9 mouse cellular contexts compared by ENCODE assay signal in genomic region chr11:79533950-79534690, GRCm38 (mm10). TPM values are rescaled to one million over a fixed set of nuclear protein-coding genes. Genes with fewer than 3 reads are reported as not detected.
DNase-seq lines count a peak whose midpoint lies in the region; ATAC-seq and TF ChIP-seq lines count a peak whose summit lies in the region.
"Had no signal": no experiment of that assay in that cellular context is flagged by ENCODE, and none has a peak within 500 bp of the region (broad histone marks: within the 10 kb centered on the region; RNA-seq: fewer than 3 reads in every experiment).

No protein-coding gene starts in this region.

- ATAC-seq in hindbrain, postnatal 0 days = peak; percentile 38; the same call in 1 of the 2 replicates
- no peak for ATAC-seq in erythroid progenitor cell, adult 5-6 weeks (replicated peaks; ENCODE audit: low FRiP score, poor library complexity, severe bottlenecking)

- WGBS in hindbrain, postnatal 0 days = 57% methylated on average over 8 of the region's 8 CpGs
- WGBS in hindbrain, embryonic 10.5 days = 91% methylated on average over 8 of the region's 8 CpGs

- no peak overlapping the region for H3K4me3 ChIP-seq in hindbrain, postnatal 0 days (ENCODE audit: low read length)
- no peak overlapping the region for H3K4me3 ChIP-seq in hindbrain, embryonic 10.5 days

- H3K9me3 ChIP-seq in hindbrain, postnatal 0 days (ENCODE audit: low read length) = no peaks in the 10 kb centered on the region
- H3K9me3 ChIP-seq in hindbrain, embryonic 10.5 days = no peaks in the 10 kb centered on the region

- no peak overlapping the region for H3K4me2 ChIP-seq in hindbrain, postnatal 0 days (ENCODE audit: low read depth, low read length)

- peak overlapping the region; percentile 45; the same call in 1 of the 2 replicates for H3K27ac ChIP-seq in hindbrain, postnatal 0 days
- no peak overlapping the region for H3K27ac ChIP-seq in hindbrain, embryonic 10.5 days

- H3K9ac ChIP-seq in hindbrain, postnatal 0 days (replicated peaks; ENCODE audit: low read length) = no peak overlapping the region

- peak; percentile 58 for DNase-seq in hindbrain, postnatal 0 days (ENCODE audit: low spot score)
- no peak for DNase-seq in hindbrain, embryonic 10.5 days (ENCODE audit: low spot score)
- DNase-seq in MN1 (ENCODE audit: low spot score) = peak; percentile 31
- peak; percentile 65 to 76 for DNase-seq in cerebellum, postnatal 10 days
- peak; percentile 34 to 40 for DNase-seq in kidney, postnatal 25 days
- DNase-seq in embryo, embryonic 10.5 days (ENCODE audit: low spot score) = no peak
- DNase-seq in frontal cortex, postnatal 36 days (ENCODE audit: low spot score in 2 of 2) = no peak

- no peak for TF ChIP-seq CTCF in hindbrain, postnatal 0 days (IDR thresholded peaks at IDR 0.05; ENCODE audit: low read depth)

- H3K4me1 ChIP-seq in hindbrain, postnatal 0 days (ENCODE audit: insufficient read depth, low read length) = no peaks in the 10 kb centered on the region
- no peaks in the 10 kb centered on the region for H3K4me1 ChIP-seq in hindbrain, embryonic 10.5 days (replicated peaks)

- H3K27me3 ChIP-seq in hindbrain, postnatal 0 days (ENCODE audit: insufficient read depth, low read length) = no peaks in the 10 kb centered on the region
- no peaks in the 10 kb centered on the region for H3K27me3 ChIP-seq in hindbrain, embryonic 10.5 days (ENCODE audit: insufficient read depth, poor library complexity, severe bottlenecking)

- peaks cover 13% of the 10 kb centered on the region; the same call in 1 of the 2 replicates for H3K36me3 ChIP-seq in hindbrain, postnatal 0 days (ENCODE audit: insufficient read depth, low read length)
- peaks cover 63% of the 10 kb centered on the region for H3K36me3 ChIP-seq in hindbrain, embryonic 10.5 days

RNA-seq across cellular contexts. Expression of gene Evi2a, which starts 3.7 kb away (rescaled TPM):
- total RNA-seq in hindbrain, postnatal 0 days (2014; rRNA removed) = 2.3 and 3.0 TPM in 2 replicates
- 4.5 and 5.9 TPM in 2 replicates for polyA plus RNA-seq in hindbrain, postnatal 0 days (2015; fragmentation: Nextera tagmentation; extraction: Ambion mirVana)
- polyA plus RNA-seq in hindbrain, embryonic 10.5 days (2016; fragmentation: Nextera tagmentation; extraction: Ambion mirVana) = 2.4 and 3.1 TPM in 2 replicates
- 10.8 and 34.8 TPM in 2 replicates for total RNA-seq in erythroid progenitor cell, adult 5-6 weeks (2015; ENCODE audit: low replicate concordance)
- total RNA-seq in erythroid progenitor cell, adult 5-6 weeks (2017; ENCODE audit: low replicate concordance) = 11.3 and 16.3 TPM in 2 replicates

RNA-seq across cellular contexts. Expression of gene Evi2, which starts 3.7 kb away (rescaled TPM):
- total RNA-seq in hindbrain, postnatal 0 days (2014; rRNA removed) = 0.11 and 0.16 TPM in 2 replicates
- 0.21 and 0.54 TPM in 2 replicates for polyA plus RNA-seq in hindbrain, postnatal 0 days (2015; fragmentation: Nextera tagmentation; extraction: Ambion mirVana)
- 0.95 and 1.1 TPM in 2 replicates for polyA plus RNA-seq in hindbrain, embryonic 10.5 days (2016; fragmentation: Nextera tagmentation; extraction: Ambion mirVana)
- 5.8 and 30.2 TPM in 2 replicates for total RNA-seq in erythroid progenitor cell, adult 5-6 weeks (2015; ENCODE audit: low replicate concordance)
- total RNA-seq in erythroid progenitor cell, adult 5-6 weeks (2017; ENCODE audit: low replicate concordance) = 1.3 and 4.7 TPM in 2 replicates

RNA-seq across cellular contexts. Expression of gene Evi2b, which starts 10.6 kb away (rescaled TPM):
- total RNA-seq in hindbrain, postnatal 0 days (2014; rRNA removed) = not detected in 2 replicates
- 0.25 and 0.52 TPM in 2 replicates for polyA plus RNA-seq in hindbrain, postnatal 0 days (2015; fragmentation: Nextera tagmentation; extraction: Ambion mirVana)
- 0.35 and 0.66 TPM in 2 replicates for polyA plus RNA-seq in hindbrain, embryonic 10.5 days (2016; fragmentation: Nextera tagmentation; extraction: Ambion mirVana)
- total RNA-seq in erythroid progenitor cell, adult 5-6 weeks (2015; ENCODE audit: low replicate concordance) = 63.3 and 115 TPM in 2 replicates
- 12.8 and 18.7 TPM in 2 replicates for total RNA-seq in erythroid progenitor cell, adult 5-6 weeks (2017; ENCODE audit: low replicate concordance)

RNA-seq across cellular contexts. Expression of gene Omg, which starts 30.2 kb away (rescaled TPM):
- total RNA-seq in hindbrain, postnatal 0 days (2014; rRNA removed) = 21.0 and 27.7 TPM in 2 replicates
- polyA plus RNA-seq in hindbrain, postnatal 0 days (2015; fragmentation: Nextera tagmentation; extraction: Ambion mirVana) = 33.2 and 34.8 TPM in 2 replicates
- polyA plus RNA-seq in hindbrain, embryonic 10.5 days (2016; fragmentation: Nextera tagmentation; extraction: Ambion mirVana) = 0.19 and 0.29 TPM in 2 replicates
- not detected in 2 replicates for total RNA-seq in erythroid progenitor cell, adult 5-6 weeks (2015; ENCODE audit: low replicate concordance)
- total RNA-seq in erythroid progenitor cell, adult 5-6 weeks (2017; ENCODE audit: low replicate concordance) = not detected in 2 replicates
- total RNA-seq: hematopoietic stem cell, adult 5-6 weeks had no signal

RNA-seq across cellular contexts. Expression of gene Rab11fip4, which starts 56.9 kb away (rescaled TPM):
- 66.4 and 69.3 TPM in 2 replicates for total RNA-seq in hindbrain, postnatal 0 days (2014; rRNA removed)
- 17.3 and 17.4 TPM in 2 replicates for polyA plus RNA-seq in hindbrain, postnatal 0 days (2015; fragmentation: Nextera tagmentation; extraction: Ambion mirVana)
- polyA plus RNA-seq in hindbrain, embryonic 10.5 days (2016; fragmentation: Nextera tagmentation; extraction: Ambion mirVana) = 15.0 and 15.6 TPM in 2 replicates
- 0.36 and 0.42 TPM in 2 replicates for total RNA-seq in erythroid progenitor cell, adult 5-6 weeks (2015; ENCODE audit: low replicate concordance)
- total RNA-seq in erythroid progenitor cell, adult 5-6 weeks (2017; ENCODE audit: low replicate concordance) = 0.23 and 0.51 TPM in 2 replicates

Comparison
In these comparisons a context has a peak if more than half of its experiments do, and no peak if none do; other contexts are left out.
1. DNase-seq: peak in hindbrain, postnatal 0 days (single experiment), MN1 (single experiment), cerebellum, postnatal 10 days (2 of 2) and kidney, postnatal 25 days (2 of 2); none in hindbrain, embryonic 10.5 days (single experiment), embryo, embryonic 10.5 days (single experiment) and frontal cortex, postnatal 36 days (0 of 2).
2. RNA of gene Evi2b, which starts 10.6 kb away (total RNA-seq): 12.8 to 115 TPM in erythroid progenitor cell, adult 5-6 weeks; not detected in hindbrain, postnatal 0 days; every median in the first group is over 10 times any median in the second.